Mouse (Mus musculus) ES-Bruce4 (cell line): ENCODE measurements around the gene Abca4.

ENCODE experiments used
- CTCF ChIP-seq: IDR thresholded peaks from one replicate; pipeline ENCODE4 v1.8.1; 2011; ENCODE audit warnings: low read depth, low read length
- EP300 ChIP-seq: IDR thresholded peaks from 2 replicates; pipeline ENCODE4 v1.6.1; 2011; ENCODE audit warnings: low read depth, low read length; ENCODE audit not compliant: insufficient read depth
- POLR2A ChIP-seq: IDR thresholded peaks from one replicate; pipeline ENCODE4 v1.8.1; 2011; ENCODE audit warnings: low read length; ENCODE audit not compliant: insufficient read depth

- TF ChIP-seq CTCF (no peak), POLR2A (no peak), EP300 (no peak)
Observed at GRCm38 (mm10) chr3:122176706-122177390, 132.6 kb downstream of the Abca4 start.
